ENCODE assay signal across 18 mouse cellular contexts in genomic region chr7:109622234-109622838, GRCm38 (mm10).
DNase-seq lines count a peak whose midpoint lies in the region; ATAC-seq lines count a peak whose summit lies in the region.
"Had no signal": no experiment of that assay in that cellular context is flagged by ENCODE, and none has a peak within 500 bp of the region (broad histone marks: within the 10 kb centered on the region; RNA-seq: fewer than 3 reads in every experiment).

No protein-coding gene starts in this region.

- no peak overlapping the region for H3K9ac ChIP-seq in heart, embryonic 11.5 days (ENCODE audit: low read depth, low read length)
- no peak overlapping the region for H3K9ac ChIP-seq in lung, embryonic 15.5 days
- 0 out of 2 replicates have a peak overlapping the region, but pooled peaks have one; percentile 0 for H3K9ac ChIP-seq in liver, embryonic 15.5 days
- H3K9ac ChIP-seq: midbrain, embryonic 15.5 days had no signal

- WGBS in heart, embryonic 11.5 days (ENCODE audit: insufficient replicate concordance) = 47% methylated on average over 9 of the region's 9 CpGs
- WGBS in lung, embryonic 15.5 days = 57% methylated on average over 9 of the region's 9 CpGs
- 37% methylated on average over 9 of the region's 9 CpGs for WGBS in liver, embryonic 15.5 days (ENCODE audit: insufficient replicate concordance)

- H3K4me3 ChIP-seq in heart, embryonic 11.5 days (ENCODE audit: low read depth, low read length) = no peak overlapping the region
- H3K4me3 ChIP-seq in lung, embryonic 15.5 days = no peak overlapping the region
- H3K4me3 ChIP-seq in liver, embryonic 15.5 days (replicated peaks) = no peak overlapping the region
- H3K4me3 ChIP-seq: megakaryocyte, embryonic 14.5 days; midbrain, embryonic 15.5 days had no signal

- no peak for DNase-seq in heart, postnatal 25 days (ENCODE audit: low spot score)
- DNase-seq in lung, postnatal 10 days = no peak
- DNase-seq in liver = peak; percentile 72
- no peak for DNase-seq in right cerebral cortex, postnatal 4 days
- DNase-seq: adrenal gland, postnatal 25 days; cerebellum, adult 9-11 months; heart, postnatal 4 days; kidney, adult 8-10 months; kidney, postnatal 25 days; retina, postnatal 1 day had no signal

- no peaks in the 10 kb centered on the region for H3K9me3 ChIP-seq in heart, embryonic 11.5 days (replicated peaks; ENCODE audit: control insufficient read depth, low read length)
- H3K9me3 ChIP-seq in lung, embryonic 15.5 days = no peaks in the 10 kb centered on the region
- no peaks in the 10 kb centered on the region for H3K9me3 ChIP-seq in liver, embryonic 15.5 days (replicated peaks)
- H3K9me3 ChIP-seq: megakaryocyte, embryonic 14.5 days; midbrain, embryonic 15.5 days had no signal

- H3K4me2 ChIP-seq in heart, embryonic 11.5 days = no peak overlapping the region
- no peak overlapping the region for H3K4me2 ChIP-seq in lung, embryonic 15.5 days
- no peak overlapping the region; the same call in 1 of the 2 replicates for H3K4me2 ChIP-seq in liver, embryonic 15.5 days
- H3K4me2 ChIP-seq: midbrain, embryonic 15.5 days had no signal

- H3K36me3 ChIP-seq in heart, embryonic 11.5 days (ENCODE audit: control insufficient read depth, insufficient read depth, low read length) = no peaks in the 10 kb centered on the region
- H3K36me3 ChIP-seq in lung, embryonic 15.5 days = no peaks in the 10 kb centered on the region
- no peaks in the 10 kb centered on the region for H3K36me3 ChIP-seq in liver, embryonic 15.5 days (replicated peaks)
- H3K36me3 ChIP-seq: midbrain, embryonic 15.5 days had no signal

- intact Hi-C loops in heart, postnatal 25 days (cut with DNase I) = no loop called here

- ATAC-seq in heart, embryonic 11.5 days (replicated peaks; ENCODE audit: insufficient number of reproducible peaks, low FRiP score, low TSS enrichment) = 0 out of 2 replicates have a peak, but pooled peaks have one; percentile 22
- ATAC-seq in lung, embryonic 15.5 days (ENCODE audit: borderline replicate concordance, extremely low read depth, low FRiP score, low TSS enrichment) = no peak
- ATAC-seq in liver, embryonic 15.5 days (ENCODE audit: insufficient read depth) = peak; percentile 76
- ATAC-seq: activated CD4-positive, CD25-positive, alpha-beta regulatory T cell, adult 4 months; forebrain, embryonic 16.5 days; midbrain, embryonic 15.5 days; Patski had no signal

- H3K4me1 ChIP-seq in heart, embryonic 11.5 days (ENCODE audit: control insufficient read depth, insufficient read depth, low read length) = peaks cover 33% of the 10 kb centered on the region
- peaks cover 37% of the 10 kb centered on the region for H3K4me1 ChIP-seq in lung, embryonic 15.5 days
- H3K4me1 ChIP-seq in liver, embryonic 15.5 days (replicated peaks) = peaks cover 31% of the 10 kb centered on the region

- no peaks in the 10 kb centered on the region for H3K27me3 ChIP-seq in heart, embryonic 11.5 days (ENCODE audit: control insufficient read depth, insufficient read depth, low read length)
- H3K27me3 ChIP-seq in lung, embryonic 15.5 days = no peaks in the 10 kb centered on the region
- no peaks in the 10 kb centered on the region for H3K27me3 ChIP-seq in liver, embryonic 15.5 days
- H3K27me3 ChIP-seq: megakaryocyte, embryonic 14.5 days; midbrain, embryonic 15.5 days; Patski had no signal

- H3K27ac ChIP-seq in heart, embryonic 11.5 days (ENCODE audit: low read depth, low read length) = 0 out of 2 replicates have a peak overlapping the region, but pooled peaks have one; percentile 1
- peak overlapping the region; percentile 26; the same call in 1 of the 2 replicates for H3K27ac ChIP-seq in lung, embryonic 15.5 days
- peak overlapping the region; percentile 43 for H3K27ac ChIP-seq in liver, embryonic 15.5 days (replicated peaks)
- H3K27ac ChIP-seq: midbrain, embryonic 15.5 days had no signal
